Mouse (Mus musculus) lung, embryonic 15.5 days (tissue): ENCODE results near the gene Maz. TPM values are rescaled to one million over a fixed set of nuclear protein-coding genes. Genes with fewer than 3 reads are reported as not detected.

ENCODE experiments used
- ATAC-seq: fragments of 200-750 bp; cut with Nextera tagmentation; 2 replicates; pipeline ENCODE4 v1.8.0; 2017; ENCODE audit warnings: moderate number of reproducible peaks, borderline replicate concordance; ENCODE audit not compliant: low FRiP score, low TSS enrichment; ENCODE audit errors: extremely low read depth
- H3K27ac ChIP-seq: fragments of 300-500 bp; sonication (generic); 2 replicates; pipeline ENCODE4 v1.5.1; 2015; ENCODE audit warnings: moderate library complexity, mild to moderate bottlenecking, inconsistent platforms
- H3K27me3 ChIP-seq: fragments of 300-500 bp; sonication (generic); 2 replicates; pipeline ENCODE4 v1.6.1; 2015; ENCODE audit warnings: inconsistent platforms
- H3K36me3 ChIP-seq: fragments of 300-500 bp; sonication (generic); 2 replicates; pipeline ENCODE4 v1.6.1; 2015; ENCODE audit warnings: inconsistent platforms
- H3K4me1 ChIP-seq: fragments of 300-500 bp; sonication (generic); 2 replicates; pipeline ENCODE4 v1.6.1; 2015; ENCODE audit warnings: inconsistent platforms
- H3K4me2 ChIP-seq: fragments of 300-500 bp; sonication (generic); 2 replicates; pipeline ENCODE4 v1.6.1; 2015; ENCODE audit warnings: inconsistent platforms, mild to moderate bottlenecking, moderate library complexity
- H3K4me3 ChIP-seq: fragments of 300-500 bp; sonication (generic); 2 replicates; pipeline ENCODE4 v1.5.1; 2015; ENCODE audit warnings: mild to moderate bottlenecking, inconsistent platforms
- H3K9ac ChIP-seq: fragments of 300-500 bp; sonication (generic); 2 replicates; pipeline ENCODE4 v1.6.1; 2015; ENCODE audit warnings: inconsistent platforms
- H3K9me3 ChIP-seq: fragments of 300-500 bp; sonication (generic); 2 replicates; pipeline ENCODE4 v1.6.1; 2016; ENCODE audit warnings: inconsistent platforms
- WGBS: fragments of 180-500 bp; shearing (Covaris S2); methylation state at CpG from one replicate; pipeline ENCODE4 v1.1.7; 2015; 5-methylcytosine and 5-hydroxymethylcytosine counted together
- polyA plus RNA-seq: library from polyadenylated mRNA; unstranded; fragments of >200 nt; fragmentation: Nextera tagmentation; extraction: Ambion mirVana; gene quantifications from 2 replicates; pipeline ENCODE4 v1.2.1, GENCODE M21; 2015

Maz gene
- polyA plus RNA-seq, 1 experiment from 2014 or later, result 73.0 TPM

GRCm38 (mm10) chr7:127012845-127013244, 14.0 kb downstream of the Maz start:
- Histone ChIP-seq H3K9ac (no peak overlapping the region), H3K4me3 (no peak overlapping the region), H3K27ac (no peak overlapping the region), H3K27me3 (no peaks in the 10 kb centered on the region), H3K9me3 (no peaks in the 10 kb centered on the region), H3K4me1 (peaks cover 41% of the 10 kb centered on the region), H3K36me3 (peaks cover 18% of the 10 kb centered on the region), H3K4me2 (no peak overlapping the region)
- ATAC-seq, result no peak
- 93% methylated on average over 10 of the region's 10 CpGs for WGBS

DNA sequence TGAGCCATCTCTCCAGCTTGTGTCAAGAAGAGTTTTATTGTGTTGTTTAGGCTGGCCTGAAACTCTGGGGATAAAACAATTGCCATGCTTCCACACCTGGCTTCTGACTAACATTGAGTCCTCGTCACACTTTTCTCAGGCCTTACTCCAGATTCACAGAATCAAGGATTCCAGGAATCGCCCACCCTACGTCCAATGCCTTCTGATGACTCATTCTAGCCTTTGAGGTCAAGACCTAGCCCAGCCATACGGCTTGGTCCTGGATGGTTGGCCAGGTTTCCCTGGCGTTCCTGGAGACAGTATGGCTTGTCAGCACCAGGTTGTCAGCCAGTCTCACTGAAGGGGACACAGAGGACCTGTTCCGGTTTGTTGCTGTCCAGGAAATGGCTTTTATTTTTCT, 14.5 kb downstream of the Maz start:
- peaks cover 38% of the 10 kb centered on the region for H3K4me1 ChIP-seq
- 80% methylated on average over 6 of the region's 6 CpGs for WGBS
- no peak overlapping the region for H3K4me3 ChIP-seq
- H3K4me2 ChIP-seq, result no peak overlapping the region
- no peak for ATAC-seq
- H3K9ac ChIP-seq, result no peak overlapping the region
- no peak overlapping the region for H3K27ac ChIP-seq
- H3K36me3 ChIP-seq, result peaks cover 18% of the 10 kb centered on the region
- H3K27me3 ChIP-seq, result no peaks in the 10 kb centered on the region
- no peaks in the 10 kb centered on the region for H3K9me3 ChIP-seq

GRCm38 (mm10) chr7:127011717-127012116, 15.1 kb downstream of the Maz start:
- Histone ChIP-seq H3K4me2 (no peak overlapping the region), H3K4me3 (no peak overlapping the region), H3K9ac (no peak overlapping the region), H3K27ac (no peak overlapping the region), H3K27me3 (no peaks in the 10 kb centered on the region), H3K36me3 (peaks cover 18% of the 10 kb centered on the region), H3K4me1 (peaks cover 38% of the 10 kb centered on the region), H3K9me3 (no peaks in the 10 kb centered on the region)
- WGBS, result 60% methylated on average over 2 of the region's 2 CpGs
- ATAC-seq, result no peak

GRCm38 (mm10) chr7:127011051-127011450, 15.8 kb downstream of the Maz start:
- no peak overlapping the region for H3K4me2 ChIP-seq
- H3K27me3 ChIP-seq, result no peaks in the 10 kb centered on the region
- 93% methylated on average over 2 of the region's 2 CpGs for WGBS
- peaks cover 37% of the 10 kb centered on the region for H3K4me1 ChIP-seq
- no peak overlapping the region for H3K27ac ChIP-seq
- peaks cover 18% of the 10 kb centered on the region for H3K36me3 ChIP-seq
- H3K9ac ChIP-seq, result no peak overlapping the region
- H3K9me3 ChIP-seq, result no peaks in the 10 kb centered on the region
- ATAC-seq, result no peak
- H3K4me3 ChIP-seq, result no peak overlapping the region

GRCm38 (mm10) chr7:127009307-127010085, 17.3 kb downstream of the Maz start:
- H3K4me1 ChIP-seq, result peaks cover 22% of the 10 kb centered on the region
- no peaks in the 10 kb centered on the region for H3K27me3 ChIP-seq
- no peaks in the 10 kb centered on the region for H3K9me3 ChIP-seq
- no peak overlapping the region for H3K9ac ChIP-seq
- WGBS, result 79% methylated on average over 17 of the region's 17 CpGs
- no peak for ATAC-seq
- no peak overlapping the region for H3K4me3 ChIP-seq
- peaks cover 10% of the 10 kb centered on the region for H3K36me3 ChIP-seq
- H3K4me2 ChIP-seq, result no peak overlapping the region
- peak overlapping the region; percentile 48; the same call in 1 of the 2 replicates for H3K27ac ChIP-seq

DNA sequence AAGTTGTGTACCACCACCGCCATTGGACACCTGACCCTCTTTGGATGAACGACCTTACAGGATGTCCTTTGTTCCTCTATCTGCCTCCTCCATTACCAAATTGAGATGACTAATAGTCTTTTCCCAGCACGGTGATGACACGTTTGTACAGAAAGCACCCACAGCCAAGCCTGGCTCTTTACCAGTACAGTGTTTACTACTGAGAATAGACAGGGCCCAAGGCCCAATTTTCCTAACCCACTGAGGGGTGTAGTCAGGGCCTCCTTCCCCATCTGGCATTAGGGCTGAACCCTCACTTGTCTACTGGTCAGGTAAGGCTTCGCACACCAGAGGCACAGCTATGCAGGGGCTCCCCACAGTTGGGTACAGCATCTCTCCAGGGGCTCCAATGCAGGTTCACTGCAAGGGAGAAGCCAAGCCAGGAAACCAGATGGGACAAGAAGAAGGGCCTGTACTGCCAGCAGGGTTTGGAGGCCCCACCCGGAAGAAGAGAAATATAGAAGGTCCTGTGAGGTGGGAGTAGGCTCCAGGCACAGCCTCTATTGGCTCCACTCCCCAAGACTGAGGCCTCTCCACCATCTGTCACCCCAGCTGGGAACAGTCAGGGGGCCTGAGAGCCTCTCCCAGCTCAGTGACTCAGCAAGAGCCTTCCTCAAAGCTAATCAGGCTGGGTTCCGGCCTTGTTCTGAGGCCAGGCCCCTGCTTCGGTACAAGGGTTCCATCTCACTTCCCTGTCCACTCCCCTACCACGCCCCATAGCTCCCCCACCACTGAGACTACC, 18.4 kb downstream of the Maz start:
- Histone ChIP-seq H3K9ac (no peak overlapping the region), H3K36me3 (peaks cover 8% of the 10 kb centered on the region)

GRCm38 (mm10) chr7:127007313-127008024, 19.4 kb downstream of the Maz start:
- Histone ChIP-seq H3K27me3 (no peaks in the 10 kb centered on the region), H3K36me3 (no peaks in the 10 kb centered on the region), H3K4me1 (peaks cover 7% of the 10 kb centered on the region), H3K4me2 (no peak overlapping the region), H3K9me3 (no peaks in the 10 kb centered on the region), H3K27ac (no peak overlapping the region), H3K9ac (no peak overlapping the region), H3K4me3 (no peak overlapping the region)
- no peak for ATAC-seq
- WGBS, result 75% methylated on average over 6 of the region's 6 CpGs

More for the DNA sequence above, 18.4 kb downstream of the Maz start:
- WGBS, result 43% methylated on average over 9 of the region's 9 CpGs
- Histone ChIP-seq H3K4me2 (peak overlapping the region; percentile 5; the same call in 1 of the 2 replicates), H3K27ac (peak overlapping the region; percentile 48), H3K9me3 (no peaks in the 10 kb centered on the region), H3K4me1 (peaks cover 12% of the 10 kb centered on the region), H3K27me3 (no peaks in the 10 kb centered on the region), H3K4me3 (no peak overlapping the region)
- ATAC-seq, result peak; percentile 79

- no peaks in the 10 kb centered on the region for H3K36me3 ChIP-seq
- H3K4me3 ChIP-seq, result no peak overlapping the region
- H3K9ac ChIP-seq, result no peak overlapping the region
- no peak for ATAC-seq
- H3K27ac ChIP-seq, result no peak overlapping the region
- peaks cover 3% of the 10 kb centered on the region for H3K4me1 ChIP-seq
- WGBS, result 83% methylated on average over 4 of the region's 4 CpGs
- no peaks in the 10 kb centered on the region for H3K9me3 ChIP-seq
- H3K4me2 ChIP-seq, result no peak overlapping the region
- no peaks in the 10 kb centered on the region for H3K27me3 ChIP-seq
These were observed 22.5 kb downstream of the Maz start for GRCm38 (mm10) chr7:127004122-127004875.

GRCm38 (mm10) chr7:127003620-127004019, 23.2 kb downstream of the Maz start:
- Histone ChIP-seq H3K9ac (no peak overlapping the region), H3K4me1 (no peaks in the 10 kb centered on the region; the same call in 1 of the 2 replicates), H3K9me3 (no peaks in the 10 kb centered on the region), H3K4me2 (no peak overlapping the region), H3K4me3 (no peak overlapping the region), H3K36me3 (no peaks in the 10 kb centered on the region), H3K27me3 (no peaks in the 10 kb centered on the region), H3K27ac (no peak overlapping the region)
- no peak for ATAC-seq
- 82% methylated on average over 5 of the region's 5 CpGs for WGBS

DNA sequence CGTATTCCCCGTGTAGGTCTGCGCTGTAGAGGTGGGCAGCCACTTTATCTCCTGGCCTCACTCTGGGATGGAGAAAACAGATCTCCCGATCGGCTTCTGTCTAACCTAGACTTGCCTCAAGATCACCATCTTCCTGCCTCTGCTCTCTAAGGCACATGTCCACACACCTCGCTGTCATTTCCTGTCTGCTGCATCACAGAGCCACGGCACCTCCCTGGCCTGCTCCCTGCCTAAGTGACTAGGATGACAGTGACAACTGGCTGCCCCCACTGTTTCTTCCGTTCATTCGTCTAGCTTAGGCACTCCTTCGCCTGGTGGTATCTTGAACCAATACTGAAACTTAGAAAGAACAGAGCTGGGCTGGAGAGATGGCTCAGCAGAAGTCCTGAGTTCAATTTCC, 27.3 kb downstream of the Maz start:
- H3K36me3 ChIP-seq, result no peaks in the 10 kb centered on the region; the same call in 1 of the 2 replicates
- H3K4me3 ChIP-seq, result no peak overlapping the region
- 59% methylated on average over 10 of the region's 10 CpGs for WGBS

DNA sequence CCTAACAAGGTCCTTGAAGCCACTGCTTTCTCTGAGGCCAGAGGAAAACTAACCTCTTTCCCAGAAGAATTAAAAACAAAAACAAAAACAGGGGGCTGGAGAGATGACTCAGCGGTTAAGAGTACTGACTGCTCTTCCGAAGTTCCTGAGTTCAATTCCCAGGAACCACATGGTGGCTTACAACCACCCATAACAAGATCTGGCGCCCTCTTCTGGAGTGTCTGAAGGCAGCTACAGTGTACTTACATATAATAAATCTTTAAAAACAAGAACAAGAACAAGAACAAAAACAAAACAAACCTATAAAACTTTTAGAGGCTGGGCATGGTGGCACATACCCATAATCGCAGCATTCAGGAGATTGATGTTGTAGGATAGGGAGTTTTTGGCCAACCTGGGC, 30.4 kb downstream of the Maz start:
- ATAC-seq, result no peak
- WGBS, result 83% methylated on average over 4 of the region's 4 CpGs
- no peak overlapping the region for H3K9ac ChIP-seq
- no peak overlapping the region for H3K4me2 ChIP-seq
- H3K27ac ChIP-seq, result no peak overlapping the region
- no peaks in the 10 kb centered on the region for H3K27me3 ChIP-seq
- H3K4me3 ChIP-seq, result no peak overlapping the region
- H3K9me3 ChIP-seq, result no peaks in the 10 kb centered on the region
- no peaks in the 10 kb centered on the region for H3K4me1 ChIP-seq
- no peaks in the 10 kb centered on the region; the same call in 1 of the 2 replicates for H3K36me3 ChIP-seq

More for the DNA sequence above, 27.3 kb downstream of the Maz start:
- H3K4me1 ChIP-seq, result no peaks in the 10 kb centered on the region
- ATAC-seq, result no peak
- no peak overlapping the region for H3K9ac ChIP-seq
- no peaks in the 10 kb centered on the region for H3K9me3 ChIP-seq
- no peaks in the 10 kb centered on the region for H3K27me3 ChIP-seq
- H3K27ac ChIP-seq, result no peak overlapping the region
- no peak overlapping the region for H3K4me2 ChIP-seq
